Mouse (Mus musculus) small intestine, adult 2 months (tissue): Measurements from ENCODE around the gene Rsph3a. TPM values are rescaled to one million over a fixed set of nuclear protein-coding genes. Genes with fewer than 3 reads are reported as not detected.
"Not testable (repeated sequence)": the region's sequence is repeated elsewhere in the genome, so short reads cannot be mapped to it uniquely, and the experiment has no call there.

Source experiments
- H3K27ac ChIP-seq: fragments of 200-500 bp; 2 replicates; pipeline ENCODE4 v1.5.1; 2012; ENCODE audit warnings: low read depth, low read length, control low read depth, inconsistent platforms; ENCODE audit not compliant: insufficient read depth
- H3K27me3 ChIP-seq: fragments of 200-500 bp; 2 replicates; pipeline ENCODE4 v1.6.1; 2012; ENCODE audit warnings: mild to moderate bottlenecking, moderate library complexity, low read length, inconsistent platforms; ENCODE audit not compliant: control insufficient read depth, insufficient read depth
- H3K36me3 ChIP-seq: fragments of 200-500 bp; 2 replicates; pipeline ENCODE4 v1.6.1; 2012; ENCODE audit warnings: mild to moderate bottlenecking, low read length, control low read depth, inconsistent platforms; ENCODE audit not compliant: control insufficient read depth, insufficient read depth
- H3K4me1 ChIP-seq: fragments of 200-500 bp; 2 replicates; pipeline ENCODE4 v1.6.1; 2012; ENCODE audit warnings: low read length, inconsistent platforms, mixed read lengths; ENCODE audit not compliant: control insufficient read depth, insufficient read depth, insufficient read length
- H3K4me3 ChIP-seq: fragments of 200-500 bp; 2 replicates; pipeline ENCODE4 v1.5.1; 2012; ENCODE audit warnings: low read depth, mild to moderate bottlenecking, control low read depth, inconsistent platforms, low read length, moderate library complexity
- CTCF ChIP-seq: fragments of 200-500 bp; IDR thresholded peaks from 2 replicates; pipeline ENCODE4 v1.5.1; 2012; ENCODE audit warnings: low read depth, mild to moderate bottlenecking, control low read depth, inconsistent platforms, low read length, moderate library complexity, mixed read lengths; ENCODE audit not compliant: insufficient replicate concordance, insufficient read length; ENCODE audit errors: extremely low read depth
- POLR2A ChIP-seq: fragments of 200-500 bp; IDR thresholded peaks from 2 replicates; pipeline ENCODE4 v1.6.1; 2012; ENCODE audit warnings: low read depth, mild to moderate bottlenecking, control low read depth, inconsistent platforms, low read length, moderate library complexity
- WGBS: fragments of 180-500 bp; shearing (Covaris S2); methylation state at CpG from one replicate; pipeline ENCODE4 v1.1.7; 2018; 5-methylcytosine and 5-hydroxymethylcytosine counted together
- polyA plus RNA-seq: library from polyadenylated mRNA; depleted of rRNA; stranded (reverse); fragments of >200 nt; gene quantifications from 2 replicates; pipeline ENCODE4 v1.2.3, GENCODE M21; 2012

Gene Rsph3a
- polyA plus RNA-seq, 1 experiment, result 66.3 TPM

DNA sequence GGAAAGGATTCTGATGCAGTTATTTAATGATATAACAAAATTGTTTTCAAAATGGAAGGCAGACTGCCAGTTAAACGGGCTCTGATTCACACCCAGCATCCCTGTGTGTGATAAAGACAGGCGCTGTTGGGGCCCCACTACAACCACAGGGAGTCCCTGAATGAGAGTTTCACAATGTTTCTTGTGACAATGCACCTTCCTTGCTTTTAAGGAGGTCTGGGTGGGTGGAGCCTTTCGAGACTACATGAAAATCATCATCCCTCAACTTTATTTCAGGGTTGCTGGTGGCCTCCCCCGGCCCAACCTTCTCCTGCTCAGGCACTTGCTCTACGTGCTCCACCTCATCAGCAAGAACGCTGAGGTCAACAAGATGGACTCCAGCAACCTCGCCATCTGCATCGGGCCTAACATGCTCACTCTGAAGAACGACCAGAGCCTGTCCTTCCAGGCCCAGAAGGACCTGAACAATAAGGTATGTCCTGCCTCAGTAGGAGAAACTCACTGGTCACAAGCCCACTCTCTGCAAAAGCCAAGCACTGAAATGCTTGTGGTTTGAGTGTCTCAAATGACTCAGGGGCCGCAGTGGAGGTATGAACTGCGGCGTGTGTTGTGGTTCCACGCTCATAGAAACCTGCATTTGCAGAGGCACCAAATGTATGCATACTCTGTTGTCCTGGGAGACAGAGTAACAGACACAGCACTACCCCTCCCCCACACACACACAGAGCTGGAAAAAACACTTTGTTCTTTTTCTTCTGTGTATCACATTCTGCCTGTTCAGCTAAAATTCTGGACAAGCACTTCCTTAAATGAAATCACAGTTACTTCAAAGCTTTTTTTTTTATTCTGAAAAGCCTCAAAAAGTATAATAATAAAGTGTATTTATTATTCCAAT is 14.1 kb upstream of the Rsph3a start:
- H3K36me3 ChIP-seq, result no peaks in the 10 kb centered on the region; the same call in 1 of the 2 replicates
- no peak overlapping the region for H3K4me3 ChIP-seq
- H3K4me1 ChIP-seq, result peaks cover 2% of the 10 kb centered on the region; the same call in 1 of the 2 replicates
- no peak overlapping the region for H3K27ac ChIP-seq
- H3K27me3 ChIP-seq, result no peaks in the 10 kb centered on the region
- WGBS, result 72% methylated on average over 13 of the region's 13 CpGs
- TF ChIP-seq CTCF (no peak), POLR2A (no peak)

DNA sequence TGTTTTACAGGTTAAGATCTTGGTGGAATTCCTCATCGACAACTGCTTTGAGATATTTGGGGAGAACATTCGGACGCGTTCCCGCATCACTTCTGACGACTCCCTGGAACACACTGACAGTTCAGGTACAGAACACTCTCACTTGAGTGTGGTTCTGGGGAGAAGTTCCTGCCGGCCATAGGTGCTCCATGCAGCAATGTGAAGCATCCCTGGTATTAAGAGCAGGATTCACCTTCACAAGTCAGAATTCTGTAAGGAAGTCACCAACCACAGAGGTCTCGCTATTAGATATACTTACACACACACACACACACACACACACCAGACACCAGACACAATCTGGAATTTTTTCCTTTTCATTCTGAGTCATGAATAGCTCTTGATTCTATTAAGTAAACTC is 13.3 kb upstream of the Rsph3a start:
- H3K36me3 ChIP-seq, H3K4me3 ChIP-seq, H3K4me1 ChIP-seq, H3K27me3 ChIP-seq, H3K27ac ChIP-seq: not testable (repeated sequence)
- 88% methylated on average over 7 of the region's 8 CpGs for WGBS

DNA sequence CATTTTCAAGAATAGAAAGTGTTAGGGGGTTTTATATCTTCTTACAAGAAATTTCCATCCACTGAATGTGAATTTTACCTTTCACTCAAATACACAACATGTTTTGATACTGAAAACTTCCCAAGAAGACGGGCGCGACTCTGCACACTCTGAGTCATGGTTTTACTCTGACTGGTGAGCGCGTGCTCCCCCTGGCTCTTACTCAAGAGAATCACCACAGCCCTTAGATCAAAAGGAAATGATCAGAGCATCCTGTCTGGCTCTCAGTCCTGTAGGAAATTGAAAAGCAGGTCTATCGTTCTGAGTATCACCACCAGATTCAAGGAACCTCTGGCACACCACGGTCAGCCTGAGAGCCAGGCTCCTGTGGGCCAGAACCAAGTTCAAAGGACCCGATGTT is 5.8 kb upstream of the Rsph3a start:
- WGBS, result 42% methylated on average over 8 of the region's 8 CpGs

DNA sequence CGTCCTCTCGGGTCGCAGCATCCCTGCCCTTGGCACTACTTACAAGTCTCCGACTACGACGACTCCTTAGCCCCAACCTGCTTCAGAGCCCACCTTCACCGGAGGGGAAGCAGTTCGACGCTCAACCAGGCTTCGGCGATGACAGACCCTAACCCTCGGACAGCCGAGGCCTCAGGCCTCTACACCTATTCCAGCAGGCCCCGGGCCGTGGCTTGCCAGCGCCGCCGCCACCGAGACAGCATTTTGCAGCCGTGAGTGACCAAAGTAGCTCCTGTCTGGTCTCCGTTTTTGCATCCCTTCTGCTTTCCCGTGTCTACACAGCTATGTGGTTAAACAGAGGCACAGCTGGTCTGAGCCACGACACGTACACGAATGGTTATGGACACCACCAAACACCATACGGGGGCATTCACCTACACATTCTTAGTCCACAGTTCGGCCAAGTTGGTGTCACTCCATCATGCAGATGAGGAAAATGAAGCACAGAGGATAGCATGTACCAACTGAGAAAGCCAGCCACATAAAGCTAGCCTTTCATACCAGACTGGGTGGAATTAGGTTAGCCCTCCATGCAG is 726 bp downstream of the Rsph3a start:
- Histone ChIP-seq H3K27ac (peak overlapping the region; percentile 47), H3K4me3 (peak overlapping the region; percentile 74)
- not testable (repeated sequence) for H3K27me3 ChIP-seq, H3K4me1 ChIP-seq, H3K36me3 ChIP-seq
- WGBS, result under 1% methylated on average over 20 of the region's 27 CpGs

More for the DNA sequence above, 5.8 kb upstream of the Rsph3a start:
- TF ChIP-seq CTCF (peak; percentile 45; the same call in 1 of the 2 replicates), POLR2A (no peak)
- Histone ChIP-seq H3K27me3 (no peaks in the 10 kb centered on the region), H3K4me3 (no peak overlapping the region), H3K27ac (no peak overlapping the region), H3K4me1 (no peaks in the 10 kb centered on the region; the same call in 1 of the 2 replicates), H3K36me3 (no peaks in the 10 kb centered on the region)

DNA sequence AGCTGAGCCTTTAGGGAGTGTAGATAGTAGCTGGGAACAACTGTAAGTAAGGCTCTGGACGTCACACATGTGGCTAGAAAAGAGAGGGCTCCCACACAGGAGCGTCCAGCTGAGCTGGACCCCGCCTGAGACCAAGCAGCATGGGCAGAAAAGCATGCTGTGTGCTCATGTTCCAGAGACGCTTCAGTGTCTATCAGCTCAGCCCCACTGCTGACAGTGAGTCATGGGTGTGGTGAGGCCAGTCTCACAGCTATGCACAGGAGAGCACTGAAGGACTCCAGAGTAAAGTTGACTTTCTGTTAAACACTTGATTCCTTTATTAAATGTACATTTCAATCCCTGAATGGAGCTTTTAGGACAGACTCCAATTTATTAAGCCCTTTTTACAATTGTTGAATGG is 5.9 kb downstream of the Rsph3a start:
- H3K27me3 ChIP-seq, H3K4me3 ChIP-seq, H3K36me3 ChIP-seq, H3K27ac ChIP-seq, H3K4me1 ChIP-seq: not testable (repeated sequence)
- no CpG with 5 or more reads among the region's 4 CpGs for WGBS

DNA sequence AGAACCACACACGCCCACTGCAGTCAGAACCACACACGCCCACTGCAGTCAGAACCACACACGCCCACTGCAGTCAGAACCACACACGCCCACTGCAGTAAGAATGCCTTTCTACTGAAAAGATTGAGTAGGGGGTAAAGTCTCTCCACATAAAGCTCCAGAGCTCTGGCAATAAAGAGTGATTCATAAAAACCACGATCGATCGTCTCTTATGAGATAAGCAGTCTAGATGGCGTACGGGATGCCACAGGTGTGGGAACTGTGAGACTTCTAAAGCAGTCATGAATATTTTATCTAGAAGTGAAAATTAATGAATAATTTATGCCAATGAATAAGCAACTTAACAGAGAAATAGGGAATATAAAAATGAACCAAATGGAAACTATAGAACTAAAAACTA is 11.8 kb downstream of the Rsph3a start:
- not testable (repeated sequence) for H3K4me1 ChIP-seq, H3K36me3 ChIP-seq, H3K4me3 ChIP-seq, H3K27me3 ChIP-seq
- peak overlapping the region; percentile 62; the same call in 1 of the 2 replicates for H3K27ac ChIP-seq
- WGBS, result 43% methylated on average over 9 of the region's 9 CpGs

DNA sequence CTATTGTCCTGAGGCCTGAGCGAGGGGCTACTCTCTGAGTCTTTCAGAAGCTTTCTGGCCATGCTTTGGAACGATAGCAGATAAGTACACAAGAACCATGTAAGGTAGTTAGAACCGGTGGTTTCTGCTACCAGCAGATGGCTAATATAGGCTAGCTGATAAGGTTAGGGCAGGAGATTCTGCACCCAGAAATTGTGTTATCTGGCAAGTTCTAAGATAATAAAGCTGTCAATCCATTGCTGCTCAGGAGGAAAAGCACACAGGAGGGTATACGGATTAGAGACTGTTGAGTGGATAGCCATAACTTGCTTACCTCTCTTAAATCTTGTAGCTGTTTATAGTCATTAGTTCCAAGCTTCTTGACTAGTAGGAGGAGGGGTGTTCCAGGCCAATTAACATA is 17.9 kb downstream of the Rsph3a start:
- 30% methylated on average over 4 of the region's 4 CpGs for WGBS
- not testable (repeated sequence) for H3K27me3 ChIP-seq, H3K4me3 ChIP-seq, H3K4me1 ChIP-seq, H3K36me3 ChIP-seq, H3K27ac ChIP-seq

DNA sequence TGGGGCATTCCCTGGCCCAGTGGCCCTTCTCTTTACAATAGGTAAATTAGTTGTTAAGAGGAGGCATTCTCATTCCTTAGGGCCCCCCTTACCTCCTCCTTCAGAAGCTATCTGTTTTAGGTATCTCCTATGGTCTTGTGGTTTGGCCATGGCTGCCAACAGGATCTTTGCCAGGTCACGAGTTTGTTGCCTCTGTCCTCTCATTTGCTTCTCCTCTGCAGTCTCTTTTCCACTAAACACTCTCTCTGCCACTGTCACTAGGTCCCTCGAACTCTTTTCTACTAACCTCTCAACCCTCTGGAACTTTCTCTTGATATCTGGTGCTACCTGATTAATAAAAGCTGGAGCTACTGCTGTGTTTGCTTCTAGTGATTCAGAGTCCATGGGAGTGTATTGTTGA is 19.0 kb downstream of the Rsph3a start:
- WGBS, result 94% methylated on average over 2 of the region's 2 CpGs
- not testable (repeated sequence) for H3K4me3 ChIP-seq, H3K36me3 ChIP-seq, H3K4me1 ChIP-seq, H3K27ac ChIP-seq, H3K27me3 ChIP-seq

DNA sequence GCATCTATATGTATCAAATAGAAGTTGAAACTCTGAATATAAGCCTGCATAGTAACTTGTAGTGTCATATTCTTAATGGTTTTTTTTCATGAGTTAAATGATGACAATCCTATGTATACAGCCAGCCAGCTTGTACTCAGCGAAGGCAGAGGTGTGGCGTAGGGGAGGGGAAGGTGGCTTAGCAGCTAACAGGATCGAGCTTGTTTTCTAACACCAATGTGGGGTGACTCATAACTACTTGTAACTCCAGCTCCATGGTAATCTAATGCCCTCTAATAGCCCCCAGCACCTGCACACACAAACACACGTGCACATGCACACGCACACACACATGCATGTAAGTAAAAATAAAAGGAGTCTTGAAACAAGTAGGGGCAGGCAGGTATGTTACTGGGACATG is 23.1 kb downstream of the Rsph3a start:
- not testable (repeated sequence) for H3K27me3 ChIP-seq, H3K36me3 ChIP-seq, H3K4me1 ChIP-seq, H3K27ac ChIP-seq, H3K4me3 ChIP-seq
- 79% methylated on average over 4 of the region's 5 CpGs for WGBS

DNA sequence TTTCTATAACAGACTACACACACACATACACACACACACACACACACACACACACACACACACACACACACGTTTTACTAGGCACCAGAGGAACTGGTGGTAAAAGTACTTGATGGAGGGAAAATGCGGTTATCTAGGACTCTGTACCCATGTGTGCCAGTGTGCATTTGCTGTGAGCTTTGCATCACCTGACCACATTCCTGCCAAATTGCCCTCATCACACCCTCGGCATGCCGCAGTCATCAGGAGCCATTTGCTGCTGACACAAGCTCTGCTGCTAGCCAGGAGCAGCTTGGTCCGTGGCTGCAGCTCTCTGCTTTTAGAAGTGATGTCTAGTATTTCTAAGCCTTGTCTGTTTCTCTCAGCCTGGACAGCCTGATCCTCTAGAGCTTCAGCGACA is 24.4 kb downstream of the Rsph3a start:
- not testable (repeated sequence) for H3K4me3 ChIP-seq, H3K27ac ChIP-seq, H3K27me3 ChIP-seq, H3K4me1 ChIP-seq, H3K36me3 ChIP-seq
- WGBS, result 38% methylated on average over 2 of the region's 6 CpGs

DNA sequence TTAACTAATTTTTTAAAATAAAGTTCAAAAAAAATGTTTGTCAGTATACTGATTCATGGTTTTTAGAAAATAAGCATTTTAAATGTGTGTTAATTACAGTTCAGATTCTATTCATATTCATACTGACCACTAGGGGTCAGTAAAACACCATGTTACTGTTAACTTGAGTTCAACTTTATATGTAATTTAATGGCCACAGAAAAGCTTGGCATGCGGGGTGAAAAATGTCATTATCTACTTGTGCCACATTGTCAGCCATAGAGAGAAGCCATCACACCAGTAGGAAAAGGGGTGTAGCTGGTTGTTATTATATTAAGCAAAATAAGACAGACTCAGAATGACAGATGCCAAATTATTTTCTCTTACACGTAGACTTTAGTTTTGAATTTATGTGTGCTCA is 38.1 kb downstream of the Rsph3a start:
- H3K4me3 ChIP-seq, H3K27me3 ChIP-seq, H3K36me3 ChIP-seq, H3K4me1 ChIP-seq, H3K27ac ChIP-seq: not testable (repeated sequence)
- WGBS, result 93% methylated on average over 1 of the region's 2 CpGs
